Mouse (Mus musculus) lung, postnatal 0 days (tissue): ENCODE data around the gene Zfp975.
"Not testable (repeated sequence)": the region's sequence is repeated elsewhere in the genome, so short reads cannot be mapped to it uniquely, and the experiment has no call there.

Source experiments
- CTCF ChIP-seq: IDR thresholded peaks from 2 replicates; pipeline ENCODE4 v1.5.1; 2016; ENCODE audit warnings: antibody characterized with exemption, mild to moderate bottlenecking
- EP300 ChIP-seq: IDR thresholded peaks from 2 replicates; pipeline ENCODE4 v1.6.1; 2016; ENCODE audit warnings: antibody characterized with exemption, mild to moderate bottlenecking, control low read depth

GRCm38 (mm10) chr7:42655211-42655610 lies 37.3 kb downstream of the Zfp975 start:
- TF ChIP-seq EP300, CTCF: not testable (repeated sequence)
